Mouse (Mus musculus) telencephalon, adult 2 months (tissue): ENCODE measurements around the gene Ctsf.
A peak's percentile ranks its signal among the peaks of the same experiment; 100 is the strongest.
"Not testable (repeated sequence)": the region's sequence is repeated elsewhere in the genome, so short reads cannot be mapped to it uniquely, and the experiment has no call there.

ENCODE experiments used
- DNase-seq: peaks from one replicate; pipeline ENCODE4 v3.0.0-alpha.2; 2011; ENCODE audit warnings: low read depth, low spot score

The Ctsf gene

DNA sequence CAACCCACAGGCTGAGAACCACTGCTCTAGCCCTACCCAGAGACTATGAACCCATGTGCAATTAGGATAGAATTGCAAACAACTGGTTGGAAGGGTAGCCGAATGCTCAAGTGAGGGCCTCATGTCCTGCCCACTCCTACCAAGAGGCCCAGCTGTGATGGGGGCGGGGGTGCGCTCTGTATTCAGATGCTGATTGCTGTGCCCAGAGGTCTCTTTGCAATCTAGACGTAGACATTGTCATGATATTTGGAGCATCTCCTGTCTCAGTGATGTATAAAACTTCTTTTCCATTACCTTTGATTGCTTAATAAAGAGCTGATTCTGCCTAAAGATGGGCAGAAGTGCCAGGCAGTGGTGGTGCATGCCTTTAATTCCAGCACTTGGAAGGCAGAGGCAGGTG, 5.1 kb upstream of the Ctsf start:
- DNase-seq, result no peak

DNA sequence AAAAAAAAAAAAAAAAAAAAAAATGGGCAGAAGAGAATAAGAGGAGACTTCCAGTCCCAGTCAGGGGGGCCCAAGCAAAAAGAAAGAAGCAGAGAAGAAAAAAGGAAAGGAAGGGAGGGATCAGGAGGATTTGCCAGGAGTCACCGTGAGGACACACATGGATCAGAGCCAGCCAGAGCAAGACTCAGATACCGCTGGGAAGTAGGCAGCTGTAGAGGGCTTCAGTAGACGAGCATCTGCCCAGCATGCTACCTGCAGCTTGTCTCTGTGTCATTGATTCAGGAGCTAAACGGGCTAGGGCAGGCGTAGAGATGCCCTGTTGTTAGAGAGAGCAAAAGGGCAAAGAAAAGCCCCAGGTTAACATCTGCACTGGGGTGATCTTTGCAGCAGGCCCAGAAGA, 4.6 kb upstream of the Ctsf start:
- DNase-seq, result no peak

DNA sequence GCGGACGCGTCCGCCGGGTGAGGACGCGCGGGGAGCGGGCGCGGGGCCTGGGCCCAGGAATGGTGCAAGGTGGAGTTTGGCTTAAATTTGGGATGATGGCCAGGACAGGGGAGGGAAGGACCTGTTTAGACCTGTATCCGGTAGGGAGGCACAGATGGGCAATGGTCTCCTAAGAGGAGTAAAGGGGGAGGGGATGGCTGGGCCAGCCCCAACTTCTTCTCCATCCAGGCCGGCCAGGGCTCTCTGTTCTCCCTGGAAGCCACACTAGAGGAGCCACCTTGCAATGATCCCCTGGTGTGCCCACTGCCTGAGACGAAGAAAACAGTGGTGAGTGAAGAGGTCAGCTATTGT, 515 bp downstream of the Ctsf start:
- no peak for DNase-seq

DNA sequence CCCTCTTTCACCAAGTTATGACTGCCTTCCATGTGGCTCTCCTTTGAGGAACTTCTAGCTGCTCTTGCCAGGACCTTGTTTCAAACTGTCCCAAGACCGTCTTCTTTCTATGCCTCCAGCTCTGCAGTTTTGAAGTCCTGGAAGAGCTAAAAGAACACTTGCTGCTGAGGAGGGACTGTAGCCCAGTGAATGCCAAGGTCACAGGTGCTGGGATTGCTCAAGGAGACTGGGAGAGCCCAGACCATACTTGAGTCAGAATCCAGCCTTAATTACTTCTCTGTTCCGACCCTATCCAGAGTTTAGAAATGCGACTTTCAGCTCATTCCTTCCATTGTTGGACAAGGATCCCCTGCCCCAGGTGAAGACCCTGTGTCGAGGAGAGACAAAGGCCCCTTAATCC, 1.0 kb downstream of the Ctsf start:
- no peak for DNase-seq

DNA sequence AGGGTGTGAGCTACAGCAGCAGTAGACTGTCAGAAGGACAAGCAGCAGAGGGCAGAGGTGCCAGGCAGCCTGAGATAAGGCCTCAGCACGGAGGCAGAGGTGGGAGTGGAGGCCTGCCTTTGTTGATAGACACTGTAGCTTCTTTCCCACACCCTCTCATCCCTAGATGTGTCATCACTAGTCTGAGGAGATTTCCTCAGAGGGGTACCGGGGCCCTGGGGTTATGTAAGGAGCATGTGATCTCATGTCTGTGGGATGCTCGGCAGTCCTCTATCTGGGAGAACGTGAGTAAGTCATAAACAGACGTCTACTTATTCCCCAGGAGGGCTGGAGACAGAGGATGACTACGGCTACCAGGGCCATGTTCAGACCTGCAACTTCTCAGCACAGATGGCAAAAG, 4.2 kb downstream of the Ctsf start:
- DNase-seq, result no peak

DNA sequence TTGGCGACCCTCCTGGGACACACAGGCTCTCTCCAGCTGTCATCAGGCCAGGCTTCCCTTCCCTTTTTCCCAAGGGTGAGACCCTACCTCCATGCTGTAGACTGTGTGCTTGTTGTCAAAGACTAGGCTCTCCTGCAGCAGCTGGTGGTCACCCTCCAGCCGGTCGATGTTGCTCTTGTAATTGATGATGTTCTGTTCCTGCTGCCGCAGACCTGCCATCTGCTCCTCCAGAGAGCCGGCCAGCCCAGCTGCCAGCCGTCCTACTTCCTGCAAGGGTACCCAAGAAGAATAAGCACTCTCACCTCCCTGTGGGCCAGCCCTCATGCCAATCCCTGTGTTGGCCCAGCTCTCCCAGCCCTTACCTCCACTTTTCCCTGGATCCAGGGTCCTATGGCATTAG, 8.1 kb downstream of the Ctsf start:
- no peak for DNase-seq

DNA sequence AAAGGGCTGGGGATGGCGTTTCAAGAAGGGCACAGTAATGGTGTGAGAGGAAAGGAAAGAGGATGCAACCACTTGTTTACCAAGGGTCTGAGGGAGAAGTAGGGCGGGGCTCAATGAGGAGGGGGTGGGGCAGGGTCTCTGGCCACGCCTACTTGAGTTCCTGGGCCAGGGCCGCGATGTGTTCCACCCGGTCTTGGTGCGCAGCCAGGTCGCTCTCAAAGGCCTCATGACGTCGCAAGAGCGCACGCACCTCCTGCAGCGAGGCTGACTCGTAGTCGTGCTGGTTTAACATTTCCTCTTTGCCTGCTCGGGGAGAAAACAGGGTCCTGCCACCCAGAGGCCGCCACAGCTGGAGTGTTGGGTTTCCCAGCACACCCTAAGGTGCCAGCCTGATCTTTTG, 10.2 kb downstream of the Ctsf start:
- no peak for DNase-seq

DNA sequence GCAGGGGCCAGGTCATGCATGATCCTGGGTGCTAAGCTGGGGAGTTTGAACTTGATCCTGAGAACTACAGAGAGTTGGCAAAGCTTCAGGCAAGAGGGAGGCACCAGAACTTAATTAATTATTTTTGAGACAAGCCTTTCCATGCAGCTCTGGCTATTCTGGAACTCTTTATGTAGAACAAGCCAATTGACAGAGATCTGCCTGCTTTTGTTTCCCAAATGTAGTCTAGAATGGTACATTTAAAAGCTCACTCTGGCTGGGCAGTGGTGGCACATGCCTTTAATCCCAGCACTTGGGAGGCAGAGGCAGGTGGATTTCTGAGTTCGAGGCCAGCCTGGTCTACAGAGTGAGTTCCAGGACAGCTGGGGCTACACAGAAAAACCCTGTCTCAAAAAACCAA, 19.7 kb downstream of the Ctsf start:
- not testable (repeated sequence) for DNase-seq

DNA sequence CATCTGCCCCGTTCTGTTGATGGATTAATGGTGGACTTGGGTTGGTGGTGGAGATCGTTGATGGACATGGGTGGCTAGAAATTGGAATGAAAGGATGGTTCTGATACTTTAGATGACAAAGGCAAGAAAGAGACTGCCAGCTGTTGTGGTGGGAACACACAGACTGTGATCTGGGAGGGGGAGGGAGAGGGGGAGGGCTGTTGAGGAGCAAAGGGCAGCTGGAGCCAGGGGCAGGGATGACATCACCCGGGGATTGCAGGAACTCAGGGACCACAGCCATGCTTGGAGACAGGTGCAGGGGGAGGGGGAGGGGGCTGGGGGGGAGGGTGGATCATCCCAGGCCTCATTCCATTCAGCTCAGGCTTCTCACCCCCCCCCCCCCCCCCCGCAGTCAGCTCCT, 21.3 kb downstream of the Ctsf start:
- DNase-seq, result no peak

DNA sequence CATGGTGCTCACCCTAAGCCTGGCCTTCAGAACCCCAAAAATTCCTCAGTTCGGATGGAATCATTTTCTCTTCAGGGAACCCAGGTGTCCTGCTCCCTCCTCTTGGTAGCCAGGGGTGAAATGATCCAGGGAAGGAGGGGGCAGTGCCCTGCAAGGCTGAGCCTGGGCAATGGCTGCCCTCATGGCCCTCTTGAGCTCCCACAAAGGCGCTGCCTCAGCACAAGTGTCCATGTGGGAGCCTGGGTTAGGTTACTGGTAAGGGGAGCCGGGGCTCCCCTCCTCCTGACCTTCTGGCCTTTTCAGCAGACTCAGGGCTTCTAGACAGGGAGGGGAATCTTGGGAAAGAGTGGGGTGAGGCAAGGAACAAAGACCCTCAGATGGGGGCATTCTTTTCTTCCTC, 21.8 kb downstream of the Ctsf start:
- no peak for DNase-seq

DNA sequence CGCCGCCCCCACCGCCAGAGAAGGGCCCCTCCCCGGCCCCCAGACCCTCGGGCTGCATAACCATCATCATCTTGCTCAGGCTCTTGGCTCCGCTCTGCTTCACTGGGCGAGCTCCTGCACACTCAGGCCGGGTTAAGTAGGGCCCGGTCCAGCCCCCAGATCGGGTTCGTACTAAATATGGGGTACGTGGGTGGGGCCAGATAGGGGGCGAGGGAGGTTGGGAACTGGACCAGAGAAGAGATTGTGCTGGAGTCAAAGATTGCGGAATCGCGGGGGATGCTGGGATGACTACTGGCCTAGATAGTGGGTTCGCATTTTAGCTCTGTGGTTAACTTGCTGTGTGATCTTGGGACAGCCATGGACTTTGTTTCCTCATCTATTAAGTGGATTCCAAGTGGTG, 22.9 kb downstream of the Ctsf start, which contains the start of gene Actn3:
TSS of gene Actn3 (minus strand) at position 125 of the 400 bp plus-strand sequence.
- no peak for DNase-seq

DNA sequence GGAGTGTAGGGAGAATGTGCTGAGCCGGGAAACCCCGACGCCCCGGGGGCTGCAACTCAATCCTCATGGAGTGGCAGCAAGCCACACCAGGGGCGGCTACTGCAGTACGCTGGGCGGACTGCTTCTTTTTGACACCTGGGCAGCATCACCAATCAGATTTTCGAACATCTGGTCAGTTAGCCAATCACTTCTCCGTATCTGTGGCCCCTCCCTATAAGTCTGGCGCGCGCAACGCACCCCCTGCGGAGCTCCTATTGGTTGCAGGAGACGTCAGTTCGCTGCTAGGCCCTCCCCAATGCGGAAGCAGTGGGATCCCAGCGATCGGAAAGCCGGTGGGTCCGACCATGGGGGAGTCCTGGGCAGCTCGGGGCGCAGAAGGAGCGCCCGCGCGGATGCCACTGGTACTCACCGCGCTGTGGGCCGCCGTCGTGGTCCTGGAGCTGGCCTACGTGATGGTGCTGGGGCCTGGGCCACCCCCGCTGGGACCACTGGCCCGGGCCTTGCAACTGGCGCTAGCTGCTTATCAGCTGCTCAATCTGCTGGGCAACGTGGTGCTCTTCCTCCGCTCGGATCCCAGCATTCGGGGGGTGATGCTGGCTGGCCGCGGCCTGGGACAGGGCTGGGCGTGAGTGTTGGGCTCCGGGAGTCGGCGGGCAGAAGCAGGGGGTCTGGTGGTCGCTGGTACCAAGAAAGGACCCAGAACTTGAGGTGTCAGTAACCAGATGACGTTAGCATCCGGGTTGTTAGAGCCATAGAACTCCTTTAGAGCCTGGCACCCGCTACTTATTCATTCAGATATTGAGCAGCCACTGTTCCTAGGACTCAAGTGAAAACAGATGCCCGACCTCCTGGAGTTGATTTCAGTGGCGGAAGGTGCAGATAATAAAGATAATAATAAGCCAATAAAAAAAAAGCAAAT, 23.7 kb downstream of the Ctsf start, which contains the start of gene Zdhhc24:
TSS of gene Zdhhc24 (plus strand) at position 264 of the 919 bp plus-strand sequence.
- DNase-seq, result peak; percentile 96

DNA sequence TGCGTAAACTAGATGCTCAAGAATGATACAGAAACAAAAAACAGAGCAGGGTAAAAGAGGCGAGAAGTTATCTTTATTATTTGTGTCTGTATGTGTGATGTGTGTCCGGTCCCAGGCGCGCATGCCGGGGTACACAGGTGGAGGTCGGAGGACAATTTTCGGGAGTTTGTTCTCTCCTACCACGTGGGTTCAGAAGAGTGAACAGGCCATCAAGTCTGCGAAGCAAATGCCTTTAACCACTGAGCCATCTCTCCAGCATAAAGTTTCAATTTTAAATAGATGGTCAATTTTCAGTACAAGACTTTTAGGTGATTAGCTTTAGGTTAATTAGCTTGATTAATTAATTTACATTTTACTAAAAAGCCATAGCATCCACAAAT, 24.4 kb downstream of the Ctsf start:
- no peak for DNase-seq

DNA sequence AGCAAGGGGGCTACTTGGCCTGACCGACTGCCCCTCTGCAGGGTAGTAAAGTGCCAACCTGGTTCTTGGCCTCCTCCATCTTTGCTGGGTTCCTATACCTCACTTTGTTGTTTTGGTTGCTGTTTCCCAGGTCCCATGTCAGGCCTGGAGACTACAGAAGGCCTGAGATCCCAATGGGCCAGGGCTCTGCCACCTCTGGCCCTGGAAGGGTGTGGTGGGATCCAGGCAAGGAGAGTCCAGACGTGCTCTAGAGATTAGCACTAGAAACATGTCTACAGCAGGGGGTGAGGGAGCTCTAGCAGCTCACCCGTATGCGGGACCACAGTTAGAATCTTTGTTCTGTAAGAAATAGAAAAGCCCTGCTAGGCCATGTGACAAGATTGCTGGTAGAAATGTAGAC, 29.0 kb downstream of the Ctsf start:
- no peak for DNase-seq

DNA sequence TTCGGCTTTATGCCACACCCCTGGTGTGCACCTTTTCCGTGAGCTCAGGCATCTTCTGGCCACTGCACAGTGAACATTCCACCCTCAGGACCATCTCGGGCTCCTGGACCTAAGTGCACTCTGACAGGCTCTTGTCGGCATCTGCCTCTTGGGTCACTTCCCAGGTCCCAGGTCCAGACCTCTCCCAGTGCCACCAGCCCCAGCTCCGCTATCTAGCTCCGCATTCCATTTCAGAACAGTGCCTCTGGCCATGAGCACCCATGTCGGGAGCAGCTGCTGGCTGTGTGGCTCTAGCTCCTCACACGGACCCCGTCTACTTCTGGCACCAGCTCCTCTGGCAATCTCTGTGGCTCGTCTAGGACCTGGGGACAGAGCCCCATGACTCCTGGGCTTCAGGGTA, 34.9 kb downstream of the Ctsf start:
- no peak for DNase-seq

DNA sequence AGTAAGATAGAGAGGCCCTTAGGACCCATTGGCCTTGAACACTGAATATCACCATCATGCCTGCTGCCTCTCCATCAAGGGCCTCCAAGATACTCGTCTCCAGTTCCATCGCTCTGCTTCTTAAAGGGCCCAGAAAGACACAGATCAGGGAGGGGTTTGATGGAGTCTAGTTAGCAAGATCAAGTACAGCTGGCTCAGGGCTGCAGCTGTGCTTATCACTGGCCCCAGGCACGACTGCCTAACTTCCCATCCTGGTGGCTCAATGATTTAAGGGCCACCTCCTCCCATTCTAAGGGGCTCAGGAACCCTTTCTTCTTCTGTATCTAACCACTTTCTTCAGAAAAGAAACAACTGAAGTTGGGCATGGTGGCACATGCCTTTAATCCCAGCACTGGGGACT, 36.9 kb downstream of the Ctsf start:
- DNase-seq, result no peak

DNA sequence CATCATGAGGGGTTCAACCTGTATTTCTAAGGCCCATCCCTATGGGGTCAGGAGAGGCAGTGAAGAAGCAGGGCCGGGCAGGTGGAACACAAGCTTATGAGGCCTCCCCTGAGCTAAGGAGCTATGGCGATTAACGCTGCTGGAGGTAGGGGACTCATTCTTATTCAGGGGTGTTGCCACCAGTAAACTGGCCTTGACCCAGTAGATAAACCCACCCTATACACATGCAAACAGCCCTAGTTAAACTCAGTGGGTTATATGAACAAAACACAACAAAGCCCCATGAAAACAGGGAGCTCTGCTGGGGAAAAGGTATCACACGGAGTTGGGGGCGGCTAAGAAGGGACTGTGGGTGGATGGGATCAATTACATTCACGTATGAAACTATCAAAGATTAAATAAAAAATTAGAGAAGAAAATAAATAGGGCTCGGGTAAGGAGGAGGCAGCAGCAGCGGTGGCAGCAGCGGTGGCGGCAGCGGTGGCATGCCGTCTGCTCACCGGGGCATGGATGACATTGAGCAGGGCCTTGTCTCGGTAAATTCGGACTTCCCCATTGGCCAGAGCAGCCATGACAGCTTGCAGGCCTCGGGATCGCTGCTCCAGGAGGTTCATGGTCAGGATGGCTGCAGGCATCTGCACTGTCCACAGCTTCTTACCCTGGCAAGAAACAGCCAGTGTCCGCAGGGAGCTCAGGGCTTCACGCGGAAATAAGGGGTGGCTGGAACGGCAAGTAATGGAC, 42.0 kb downstream of the Ctsf start:
- DNase-seq, result no peak

DNA sequence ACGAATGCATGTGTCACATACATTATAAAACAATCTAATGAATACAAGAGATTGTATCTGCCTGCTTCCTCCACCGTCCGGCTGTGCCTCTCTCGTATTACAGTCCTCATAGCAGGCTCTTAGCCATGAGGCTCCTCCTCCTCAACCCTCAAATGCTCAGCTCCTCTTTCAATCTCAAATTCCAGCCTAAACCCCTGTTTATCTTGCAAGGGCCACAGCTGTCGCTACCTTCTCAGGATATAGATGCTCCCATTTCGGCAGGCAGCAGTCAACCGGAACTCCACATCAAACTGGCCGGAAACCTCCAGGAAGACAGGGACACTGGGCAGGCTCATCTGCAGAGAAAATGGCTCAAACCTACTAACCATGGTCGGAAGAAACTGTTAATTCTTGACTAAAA, 44.0 kb downstream of the Ctsf start:
- DNase-seq, result no peak

DNA sequence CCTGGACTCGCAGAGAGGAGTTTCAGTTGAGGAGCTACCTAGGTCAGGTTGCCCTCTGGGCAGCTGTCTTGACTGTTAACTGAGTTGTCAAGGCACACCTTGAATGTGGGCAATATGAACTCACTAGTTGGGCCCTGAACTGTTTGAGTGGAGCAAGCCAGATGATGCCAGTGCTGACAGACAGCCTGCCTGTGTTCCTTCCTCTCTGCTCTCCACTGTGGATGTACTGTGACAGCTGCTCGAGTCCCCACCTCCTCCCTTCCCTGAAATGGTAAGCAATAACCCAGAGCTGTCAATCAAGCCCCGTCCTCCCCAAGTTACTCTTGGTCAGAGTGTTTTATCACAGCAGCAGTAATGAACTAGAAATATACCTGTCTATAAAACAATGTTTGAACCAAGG, 45.0 kb downstream of the Ctsf start:
- DNase-seq, result no peak

DNA sequence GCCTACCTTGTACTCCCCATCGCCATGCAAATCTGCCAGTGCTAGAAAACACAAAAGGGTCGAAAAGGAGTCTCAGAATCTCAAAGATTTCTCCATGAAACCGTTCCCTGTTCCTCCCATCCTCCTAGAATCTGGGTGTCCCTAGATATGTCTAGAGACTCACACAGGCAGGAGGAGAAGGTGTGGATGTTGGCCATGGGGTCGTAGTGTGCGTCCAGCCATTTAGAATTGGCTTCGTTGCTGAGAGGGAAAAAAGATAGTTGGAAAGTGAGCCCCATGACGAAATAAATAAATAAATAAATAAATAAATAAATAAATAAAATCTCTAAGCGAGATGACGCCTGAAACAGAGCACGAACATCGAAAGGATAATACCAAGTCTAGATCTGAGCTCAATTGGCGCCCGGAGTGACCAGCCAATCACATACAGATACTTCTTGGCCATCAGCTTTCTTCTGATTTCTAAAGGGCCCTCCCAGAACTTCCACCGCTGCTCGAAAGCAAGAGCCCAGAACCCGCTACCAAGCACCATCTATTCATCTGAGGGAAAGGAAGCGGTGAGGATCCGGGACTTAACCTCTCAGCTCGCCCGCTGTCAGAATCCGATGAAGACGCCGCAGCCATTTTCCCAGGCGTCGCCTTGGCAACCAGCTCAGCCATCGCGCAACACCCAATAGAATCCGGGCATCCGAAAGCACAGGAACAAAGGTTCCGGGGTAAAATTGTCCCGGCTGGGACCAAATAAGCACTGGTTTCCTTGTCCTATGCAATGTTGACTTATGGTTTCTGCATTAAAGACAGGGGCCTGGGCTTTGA, 51.3 kb downstream of the Ctsf start, which contains the start of gene Bbs1:
TSS of gene Bbs1 (minus strand) at position 650 of the 816 bp plus-strand sequence.
- peak; percentile 75 for DNase-seq

DNA sequence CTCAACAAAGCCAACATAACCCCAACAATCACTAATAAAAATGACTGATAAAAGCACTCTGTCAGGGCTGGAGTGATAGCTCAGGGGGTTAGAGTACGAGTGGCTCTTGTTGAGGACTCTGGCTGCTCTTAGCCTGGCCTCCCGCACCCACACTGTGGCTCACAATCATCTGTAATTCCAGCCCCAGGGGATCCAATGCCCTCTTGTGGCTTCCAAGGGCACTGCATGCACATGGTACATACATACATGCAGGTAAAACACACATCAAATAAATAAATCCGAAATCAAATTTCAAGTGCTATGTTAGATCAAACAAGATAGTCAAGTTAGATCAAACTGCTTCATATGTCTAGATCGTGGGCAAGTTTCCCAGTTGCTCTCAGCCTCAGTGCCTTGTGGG, 53.2 kb downstream of the Ctsf start:
- DNase-seq, result no peak

DNA sequence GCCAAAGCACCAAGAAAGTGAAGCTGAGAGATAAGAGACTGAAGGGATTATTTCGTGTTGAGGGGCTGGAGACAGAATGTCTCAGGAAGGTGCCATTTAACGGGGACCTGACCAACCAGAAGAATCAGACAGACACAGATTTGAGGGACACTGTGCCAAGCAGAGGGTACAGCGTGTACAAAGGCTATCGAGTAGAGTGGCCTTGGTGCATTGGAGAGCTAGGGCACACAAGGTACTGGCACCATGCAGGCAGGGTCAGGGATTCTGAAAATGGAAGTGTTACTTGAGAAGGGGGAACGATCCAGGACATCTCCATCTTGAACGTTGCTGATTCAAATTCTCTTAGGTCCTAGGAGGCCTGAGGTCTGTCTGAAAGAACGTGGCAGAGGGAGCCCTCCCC, 54.4 kb downstream of the Ctsf start:
- no peak for DNase-seq
